Mouse (Mus musculus): ENCODE results near the gene Trim43a.
"Not testable (repeated sequence)": the region's sequence is repeated elsewhere in the genome, so short reads cannot be mapped to it uniquely, and the experiment has no call there.

- TF ChIP-seq CTCF (IDR thresholded peaks at IDR 0.05; ENCODE audit: low read depth, low read length); POLR2A (IDR thresholded peaks at IDR 0.05; ENCODE audit: extremely low read depth, insufficient read depth, low read length): not testable (repeated sequence)
Measured at GRCm38 (mm10) chr9:88625803-88626514, 45.3 kb downstream of the Trim43a start.

Data from liver, adult 2 months (tissue).